11 mouse cellular contexts compared by ENCODE assay signal in genomic region chr2:91460076-91460475, GRCm38 (mm10). TPM values are rescaled to one million over a fixed set of nuclear protein-coding genes. Genes with fewer than 3 reads are reported as not detected.
A peak's percentile ranks its signal among the peaks of the same experiment; 100 is the strongest.
DNase-seq lines count a peak whose midpoint lies in the region; ATAC-seq and TF ChIP-seq lines count a peak whose summit lies in the region.
"Had no signal": no experiment of that assay in that cellular context is flagged by ENCODE, and none has a peak within 500 bp of the region (broad histone marks: within the 10 kb centered on the region; RNA-seq: fewer than 3 reads in every experiment).

No protein-coding gene starts in this region.

- H3K9ac ChIP-seq in heart, postnatal 0 days (replicated peaks; ENCODE audit: low read depth, low read length), result no peak overlapping the region
- H3K9ac ChIP-seq in heart, embryonic 11.5 days (ENCODE audit: low read depth, low read length), result no peak overlapping the region
- no peak overlapping the region for H3K9ac ChIP-seq in midbrain, embryonic 11.5 days (ENCODE audit: low read length)
- H3K9ac ChIP-seq in midbrain, embryonic 16.5 days (ENCODE audit: low read depth, low read length), result no peak overlapping the region
- no peak overlapping the region for H3K9ac ChIP-seq in limb, embryonic 13.5 days

- H3K4me3 ChIP-seq in heart, postnatal 0 days (ENCODE audit: low read depth, low read length), result no peak overlapping the region
- no peak overlapping the region for H3K4me3 ChIP-seq in heart, embryonic 11.5 days (ENCODE audit: low read depth, low read length)
- no peak overlapping the region for H3K4me3 ChIP-seq in midbrain, embryonic 11.5 days (ENCODE audit: low read depth, low read length)
- no peak overlapping the region for H3K4me3 ChIP-seq in midbrain, embryonic 16.5 days (ENCODE audit: low read depth, low read length)
- H3K4me3 ChIP-seq in limb, embryonic 13.5 days, result peak overlapping the region; percentile 87; the same call in 1 of the 2 replicates

- no peaks in the 10 kb centered on the region for H3K36me3 ChIP-seq in heart, postnatal 0 days (replicated peaks; ENCODE audit: control insufficient read depth, insufficient read depth, low read length)
- no peaks in the 10 kb centered on the region for H3K36me3 ChIP-seq in heart, embryonic 11.5 days (ENCODE audit: control insufficient read depth, insufficient read depth, low read length)
- no peaks in the 10 kb centered on the region for H3K36me3 ChIP-seq in midbrain, embryonic 11.5 days (ENCODE audit: control insufficient read depth, insufficient read depth, low read length)
- no peaks in the 10 kb centered on the region for H3K36me3 ChIP-seq in midbrain, embryonic 16.5 days (ENCODE audit: control insufficient read depth, insufficient read depth, low read length)
- no peaks in the 10 kb centered on the region for H3K36me3 ChIP-seq in limb, embryonic 13.5 days

- no peak overlapping the region for H3K27ac ChIP-seq in heart, postnatal 0 days (ENCODE audit: low read depth)
- no peak overlapping the region for H3K27ac ChIP-seq in heart, embryonic 11.5 days (ENCODE audit: low read depth, low read length)
- no peak overlapping the region for H3K27ac ChIP-seq in midbrain, embryonic 11.5 days (ENCODE audit: low read depth, low read length)
- H3K27ac ChIP-seq in midbrain, embryonic 16.5 days (ENCODE audit: low read length), result no peak overlapping the region
- H3K27ac ChIP-seq in limb, embryonic 13.5 days, result peak overlapping the region; percentile 39; the same call in 1 of the 2 replicates

- H3K4me1 ChIP-seq in heart, postnatal 0 days (ENCODE audit: control insufficient read depth, insufficient read depth), result peaks cover 43% of the 10 kb centered on the region
- peaks cover 34% of the 10 kb centered on the region for H3K4me1 ChIP-seq in heart, embryonic 11.5 days (ENCODE audit: control insufficient read depth, insufficient read depth, low read length)
- H3K4me1 ChIP-seq in midbrain, embryonic 11.5 days (ENCODE audit: control insufficient read depth, insufficient read depth, low read length), result peaks cover 39% of the 10 kb centered on the region
- H3K4me1 ChIP-seq in midbrain, embryonic 16.5 days (ENCODE audit: control insufficient read depth, insufficient read depth, low read length), result peaks cover 38% of the 10 kb centered on the region
- peaks cover 46% of the 10 kb centered on the region for H3K4me1 ChIP-seq in limb, embryonic 13.5 days

- no peak for ATAC-seq in heart, postnatal 0 days (ENCODE audit: insufficient read depth, low read depth)
- ATAC-seq in heart, embryonic 11.5 days (replicated peaks; ENCODE audit: insufficient number of reproducible peaks, low FRiP score, low TSS enrichment), result no peak
- no peak for ATAC-seq in midbrain, embryonic 11.5 days (ENCODE audit: low FRiP score)
- no peak for ATAC-seq in midbrain, embryonic 16.5 days
- ATAC-seq in limb, embryonic 13.5 days (ENCODE audit: low FRiP score, low read depth), result no peak

- WGBS in heart, postnatal 0 days, result 95% methylated on average over 6 of the region's 6 CpGs
- 89% methylated on average over 6 of the region's 6 CpGs for WGBS in heart, embryonic 11.5 days (ENCODE audit: insufficient replicate concordance)
- 90% methylated on average over 6 of the region's 6 CpGs for WGBS in midbrain, embryonic 11.5 days
- WGBS in midbrain, embryonic 16.5 days, result 93% methylated on average over 6 of the region's 6 CpGs
- 94% methylated on average over 6 of the region's 6 CpGs for WGBS in limb, embryonic 13.5 days

- DNase-seq in heart, postnatal 0 days (ENCODE audit: low spot score), result no peak
- peak; percentile 86 for DNase-seq in midbrain, embryonic 11.5 days (ENCODE audit: low spot score, missing footprints)
- no peak for DNase-seq in Muller cell, postnatal 12 days (ENCODE audit: inconsistent ontology term)
- DNase-seq in right cerebral cortex, postnatal 25 days, result no peak
- no peak for DNase-seq in frontal cortex, postnatal 14 days (ENCODE audit: low spot score in 2 of 2)
- DNase-seq: gastrocnemius, postnatal 14 days; right cerebral cortex, postnatal 4 days; thymus, postnatal 4 days had no signal

- no peaks in the 10 kb centered on the region for H3K9me3 ChIP-seq in heart, postnatal 0 days (replicated peaks; ENCODE audit: control insufficient read depth, low read length)
- H3K9me3 ChIP-seq in heart, embryonic 11.5 days (replicated peaks; ENCODE audit: control insufficient read depth, low read length), result no peaks in the 10 kb centered on the region
- H3K9me3 ChIP-seq in midbrain, embryonic 11.5 days (ENCODE audit: control insufficient read depth, low read length), result no peaks in the 10 kb centered on the region
- H3K9me3 ChIP-seq in midbrain, embryonic 16.5 days (replicated peaks; ENCODE audit: control insufficient read depth, low read length, poor library complexity, severe bottlenecking), result no peaks in the 10 kb centered on the region
- H3K9me3 ChIP-seq in limb, embryonic 13.5 days, result no peaks in the 10 kb centered on the region

- peak; percentile 28 for TF ChIP-seq CTCF in heart, postnatal 0 days (IDR thresholded peaks at IDR 0.05; ENCODE audit: low read depth)

- no peaks in the 10 kb centered on the region for H3K27me3 ChIP-seq in heart, postnatal 0 days (ENCODE audit: control insufficient read depth, insufficient read depth, low read length)
- H3K27me3 ChIP-seq in heart, embryonic 11.5 days (ENCODE audit: control insufficient read depth, insufficient read depth, low read length), result no peaks in the 10 kb centered on the region
- H3K27me3 ChIP-seq in midbrain, embryonic 11.5 days (ENCODE audit: control insufficient read depth, insufficient read depth, low read length), result no peaks in the 10 kb centered on the region
- no peaks in the 10 kb centered on the region; the same call in 1 of the 2 replicates for H3K27me3 ChIP-seq in midbrain, embryonic 16.5 days (ENCODE audit: control insufficient read depth, insufficient read depth, low read depth, low read length)
- no peaks in the 10 kb centered on the region for H3K27me3 ChIP-seq in limb, embryonic 13.5 days

- TF ChIP-seq EP300 in heart, postnatal 0 days (IDR thresholded peaks at IDR 0.05; ENCODE audit: low read depth), result no peak

- H3K4me2 ChIP-seq in heart, postnatal 0 days (ENCODE audit: low read depth, low read length), result no peak overlapping the region
- no peak overlapping the region for H3K4me2 ChIP-seq in heart, embryonic 11.5 days
- H3K4me2 ChIP-seq in midbrain, embryonic 11.5 days, result no peak overlapping the region
- H3K4me2 ChIP-seq in midbrain, embryonic 16.5 days (ENCODE audit: low read length), result no peak overlapping the region
- H3K4me2 ChIP-seq in limb, embryonic 13.5 days (replicated peaks), result peak overlapping the region; percentile 73

RNA-seq across cellular contexts. Expression of gene Lrp4, which starts 2.8 kb away (rescaled TPM):
- 12.2 and 22.3 TPM in 2 replicates for total RNA-seq in heart, postnatal 0 days (2014; rRNA removed; ENCODE audit: low replicate concordance)
- polyA plus RNA-seq in heart, postnatal 0 days (2015; fragmentation: Nextera tagmentation; extraction: Ambion mirVana), result 2.7 and 2.8 TPM in 2 replicates
- polyA plus RNA-seq in heart, embryonic 11.5 days (2014; fragmentation: Nextera tagmentation; extraction: Ambion mirVana), result 3.8 and 4.0 TPM in 2 replicates
- 5.3 and 6.1 TPM in 2 replicates for polyA plus RNA-seq in midbrain, embryonic 11.5 days (2014; fragmentation: Nextera tagmentation; extraction: Ambion mirVana)
- 3.6 and 5.0 TPM in 2 replicates for polyA plus RNA-seq in midbrain, embryonic 16.5 days (2015; fragmentation: Nextera tagmentation; extraction: Ambion mirVana)
- 8.2 and 9.0 TPM in 2 replicates for polyA plus RNA-seq in limb, embryonic 13.5 days (2015; fragmentation: Nextera tagmentation; extraction: Ambion mirVana)

RNA-seq across cellular contexts. Expression of gene 1110051M20Rik, which starts 15.6 kb away (rescaled TPM):
- 24.5 and 32.0 TPM in 2 replicates for total RNA-seq in heart, postnatal 0 days (2014; rRNA removed; ENCODE audit: low replicate concordance)
- 24.6 and 27.8 TPM in 2 replicates for polyA plus RNA-seq in heart, postnatal 0 days (2015; fragmentation: Nextera tagmentation; extraction: Ambion mirVana)
- 43.9 and 47.4 TPM in 2 replicates for polyA plus RNA-seq in heart, embryonic 11.5 days (2014; fragmentation: Nextera tagmentation; extraction: Ambion mirVana)
- 98.0 and 98.6 TPM in 2 replicates for polyA plus RNA-seq in midbrain, embryonic 11.5 days (2014; fragmentation: Nextera tagmentation; extraction: Ambion mirVana)
- 173 and 178 TPM in 2 replicates for polyA plus RNA-seq in midbrain, embryonic 16.5 days (2015; fragmentation: Nextera tagmentation; extraction: Ambion mirVana)
- 77.2 and 79.4 TPM in 2 replicates for polyA plus RNA-seq in limb, embryonic 13.5 days (2015; fragmentation: Nextera tagmentation; extraction: Ambion mirVana)
